Mouse (Mus musculus) thymus, adult 18-20 months (tissue): ENCODE measurements around the gene Ccdc105.

Experiments used
- DNase-seq, 2 experiments: peaks; one replicate each; pipeline ENCODE4 v3.0.0; 2022; ENCODE audit warnings: mixed read lengths in 2 of 2

Ccdc105 gene

DNA sequence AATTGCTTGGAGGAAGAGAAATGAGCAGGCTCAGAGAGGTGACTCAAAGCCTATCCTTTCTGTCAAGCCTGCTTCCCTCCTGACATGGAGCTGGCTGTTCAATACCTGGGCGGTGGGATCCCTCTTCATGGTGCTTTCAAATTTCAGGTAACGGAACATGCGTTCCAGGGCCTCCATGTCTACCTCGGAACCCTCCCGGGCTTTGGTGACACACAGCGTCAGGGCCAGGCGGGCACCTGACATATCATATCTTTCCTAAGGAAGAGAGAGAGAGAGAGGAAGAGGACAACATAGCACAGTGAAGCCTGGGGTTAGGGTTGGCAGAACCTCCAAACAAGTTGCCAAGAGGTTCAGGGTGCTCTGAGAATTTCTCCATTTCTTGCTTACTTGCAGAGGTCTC, 37.7 kb downstream of the Ccdc105 start:
- no peak for DNase-seq

DNA sequence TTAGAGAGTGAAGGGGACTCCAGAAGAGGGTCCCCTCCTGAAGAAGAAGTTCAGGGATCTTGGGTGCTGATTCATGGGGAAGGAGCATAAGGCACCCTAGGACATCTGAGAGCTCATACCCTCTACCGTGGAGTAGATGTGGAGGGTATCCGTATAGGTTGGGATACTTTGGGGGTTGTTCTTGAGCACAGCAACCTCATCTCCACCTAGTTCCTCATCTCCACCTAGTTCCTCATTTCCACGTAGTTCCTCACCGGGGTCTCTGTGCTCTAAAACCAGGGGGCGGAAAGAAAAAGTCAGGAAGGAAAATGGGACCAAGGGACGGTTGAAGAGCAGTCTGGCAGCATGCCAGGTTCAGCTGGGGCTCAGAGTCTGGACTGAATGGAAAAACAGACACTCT, 38.7 kb downstream of the Ccdc105 start:
- DNase-seq, result no peak

DNA sequence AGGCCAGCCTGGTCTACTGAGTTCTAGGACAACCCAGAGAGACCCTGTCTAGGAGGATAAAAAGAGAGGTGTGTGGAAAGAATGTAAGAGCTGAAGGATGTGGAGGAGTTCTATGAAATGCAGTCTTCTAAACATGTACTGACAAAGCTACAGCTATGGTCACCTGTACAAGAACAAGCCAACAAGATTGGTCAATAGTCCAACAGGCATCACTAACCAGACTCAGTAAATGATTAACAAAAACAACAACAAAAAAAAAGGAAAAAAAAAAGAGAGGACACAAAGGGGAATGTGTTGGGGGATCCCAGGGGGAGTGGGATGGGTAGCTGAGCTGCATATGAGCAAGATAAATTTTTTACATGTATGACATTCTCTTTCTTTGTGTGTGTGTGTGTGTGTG, 42.2 kb downstream of the Ccdc105 start:
- no peak for DNase-seq

DNA sequence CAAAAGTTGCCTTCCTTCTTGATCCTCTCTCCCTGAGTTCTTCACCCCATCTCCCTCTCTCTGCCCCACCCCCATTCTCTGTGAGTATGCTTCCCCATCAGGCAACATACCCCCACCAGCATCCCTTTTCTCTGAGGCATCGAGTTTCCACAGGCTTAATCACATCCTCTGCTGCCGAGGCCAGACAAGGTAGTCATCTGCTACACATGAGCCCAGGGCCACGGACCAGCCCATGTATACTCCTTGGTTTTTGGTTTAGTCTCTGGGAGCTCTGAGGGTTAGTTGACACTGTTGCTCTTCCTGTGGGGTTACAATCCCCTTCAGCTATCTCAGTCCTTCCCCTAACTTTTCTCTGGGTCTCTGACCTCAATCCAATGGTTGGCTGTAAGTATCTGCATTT, 52.0 kb downstream of the Ccdc105 start:
- DNase-seq, result no peak
